Mouse (Mus musculus): ENCODE results near the gene Gm10282. TPM values are rescaled to one million over a fixed set of nuclear protein-coding genes. Genes with fewer than 3 reads are reported as not detected.

Gene Gm10282
- total RNA-seq, 2 experiments from 2014 or later: 10.9 to 15.9 TPM

DNA sequence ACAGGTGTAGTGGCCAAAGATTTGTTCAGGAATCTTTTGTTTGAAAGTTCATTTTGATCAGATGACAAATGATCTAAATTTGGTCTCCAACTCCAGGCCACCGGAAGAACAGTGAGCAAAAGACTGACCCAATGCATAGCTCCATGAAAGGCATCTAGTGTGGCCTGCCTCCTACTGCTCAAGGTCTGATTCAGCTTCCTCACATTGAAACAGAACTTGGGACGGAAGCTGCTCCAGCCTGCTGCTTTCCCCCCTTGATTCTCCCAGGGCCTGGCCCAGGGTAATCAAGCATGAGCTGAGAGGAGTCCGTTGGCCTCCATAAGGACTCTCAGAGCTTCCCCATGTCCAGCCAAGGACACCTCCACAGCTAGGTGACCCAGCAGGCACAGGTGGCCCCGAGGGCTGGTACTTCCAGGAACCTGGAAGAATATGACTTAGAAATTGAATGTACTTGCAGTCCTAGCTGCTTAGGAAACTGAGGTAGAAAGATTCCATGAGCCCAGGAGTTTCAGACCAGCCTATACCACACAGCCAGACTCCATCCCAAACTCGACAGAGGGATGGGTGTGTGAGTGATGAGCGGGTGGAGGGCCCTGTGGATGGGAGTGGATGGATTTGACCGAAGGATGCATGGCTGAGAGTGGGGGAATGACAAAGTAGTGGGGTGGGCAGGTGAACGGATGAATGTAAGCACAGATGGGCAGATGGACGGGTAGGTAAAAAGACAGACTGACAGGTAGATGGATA is 4.2 kb downstream of the Gm10282 start:
- DNase-seq (ENCODE audit: low spot score in 2 of 2): no peak

DNA sequence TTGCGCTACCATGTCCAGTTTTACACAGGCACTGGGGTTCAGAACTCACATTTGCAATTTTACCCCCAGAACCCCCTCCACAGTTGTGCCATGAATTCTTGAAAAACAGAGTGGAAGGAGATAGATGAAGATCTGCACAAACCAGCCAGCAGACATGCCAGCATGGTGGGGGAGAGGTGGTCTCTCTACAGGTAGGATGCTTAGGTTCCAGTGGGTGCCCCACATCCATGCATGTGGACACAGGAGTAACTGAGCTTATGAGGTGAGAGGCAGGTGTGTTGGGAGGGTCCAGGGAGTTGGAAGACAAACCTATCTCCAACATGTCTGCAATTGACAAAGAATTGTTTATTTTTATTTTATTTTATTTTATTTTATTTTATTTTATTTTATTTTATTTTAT is 6.1 kb downstream of the Gm10282 start:
- no peak for DNase-seq (ENCODE audit: low spot score in 2 of 2)

GRCm38 (mm10) chr8:72296561-72296960 is 8.5 kb downstream of the Gm10282 start:
- DNase-seq (ENCODE audit: low spot score in 2 of 2): no peak

DNA sequence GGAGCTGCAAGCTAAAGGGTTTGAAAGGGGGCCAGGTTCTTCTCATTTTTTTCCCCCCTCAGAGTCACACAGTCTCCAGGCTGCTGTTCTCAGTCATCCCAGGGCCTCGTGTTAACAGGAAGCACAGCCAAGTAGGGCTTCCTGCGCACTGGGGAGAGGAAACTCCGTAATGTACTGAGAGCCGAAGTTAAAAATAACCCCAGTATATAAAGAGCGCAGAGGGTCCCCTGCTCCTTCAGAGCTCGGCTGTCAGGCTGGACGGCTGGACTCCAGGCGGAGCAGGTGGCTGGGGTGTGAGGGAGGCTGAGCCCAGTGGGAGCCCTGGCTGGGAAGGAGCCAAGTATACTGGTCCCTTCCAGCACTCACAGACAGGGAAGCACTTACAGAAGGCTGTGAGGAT is 9.4 kb downstream of the Gm10282 start:
- peak; percentile 48 to 69 for DNase-seq (ENCODE audit: low spot score in 2 of 2)

- no peak for DNase-seq (ENCODE audit: low spot score in 2 of 2)
Observed at GRCm38 (mm10) chr8:72295125-72295524, 9.9 kb downstream of the Gm10282 start.

- DNase-seq (ENCODE audit: low spot score in 2 of 2): no peak
Observed at GRCm38 (mm10) chr8:72293309-72293708, 11.8 kb downstream of the Gm10282 start.

GRCm38 (mm10) chr8:72291104-72291503 is 14.0 kb downstream of the Gm10282 start:
- no peak for DNase-seq (ENCODE audit: low spot score in 2 of 2)

- DNase-seq (ENCODE audit: low spot score in 2 of 2): no peak
Observed at GRCm38 (mm10) chr8:72289051-72289450, 16.0 kb downstream of the Gm10282 start.

DNA sequence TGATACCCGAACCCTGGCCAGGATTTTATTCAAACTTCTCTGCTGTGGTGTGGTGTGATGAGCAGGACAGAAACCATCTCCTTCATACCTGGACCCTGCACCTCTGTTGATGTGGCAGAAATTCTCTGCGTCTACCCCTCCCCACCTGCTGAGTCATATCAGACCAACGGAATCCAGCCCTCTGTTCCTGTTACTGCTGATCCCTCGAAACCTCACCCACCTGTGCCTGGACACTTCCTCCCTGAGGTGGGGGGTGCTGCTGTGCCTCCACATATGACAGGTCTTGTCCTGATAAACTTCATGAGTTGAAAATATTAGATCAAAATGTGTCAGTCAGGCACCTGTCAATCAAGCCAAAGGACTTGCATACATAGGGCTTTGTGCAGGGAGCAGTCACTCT is 19.8 kb downstream of the Gm10282 start:
- DNase-seq (ENCODE audit: low spot score in 2 of 2): no peak

DNA sequence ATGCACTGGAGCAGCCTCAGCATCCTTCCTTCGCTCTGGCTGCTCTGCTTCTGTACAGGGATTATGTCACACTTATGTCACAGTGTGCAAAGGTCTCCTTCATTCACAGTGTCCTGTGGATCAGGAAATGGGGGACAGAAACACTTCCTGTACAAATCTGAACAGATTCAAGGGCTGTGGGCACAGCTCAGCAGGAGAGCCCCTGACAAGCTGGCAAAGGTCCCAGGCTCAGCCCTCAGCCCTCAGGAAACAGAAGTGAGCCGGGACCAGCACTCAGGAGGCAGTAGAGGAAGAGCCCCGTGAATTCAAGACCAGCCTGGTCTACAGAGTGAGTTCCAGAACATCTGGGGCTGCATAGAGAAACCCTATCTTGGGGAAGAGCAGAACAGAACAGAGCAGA is 23.4 kb downstream of the Gm10282 start:
- peak in 1 of 2 experiments; percentile 40 for DNase-seq (ENCODE audit: low spot score in 2 of 2)

DNA sequence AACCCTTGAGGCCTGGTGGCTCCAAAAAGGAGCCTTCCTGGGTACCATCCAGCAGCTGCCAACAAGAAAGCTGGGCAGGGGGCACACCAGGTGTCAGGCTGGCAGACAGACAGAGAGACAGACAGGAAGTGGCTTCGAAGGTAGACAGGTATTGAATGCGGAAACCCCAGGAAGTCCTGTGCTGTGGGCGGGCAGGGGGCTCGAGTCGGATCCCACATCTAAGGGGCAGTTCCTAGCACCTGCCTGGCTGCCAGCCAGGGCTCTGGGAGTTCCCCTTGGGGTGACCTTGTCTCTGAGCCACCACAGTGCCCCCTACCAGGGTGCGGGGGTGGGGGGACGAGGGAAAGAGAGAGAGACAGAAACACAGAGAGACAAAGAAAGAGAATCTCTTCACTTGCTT is 25.9 kb downstream of the Gm10282 start:
- DNase-seq (ENCODE audit: low spot score in 2 of 2): no peak

GRCm38 (mm10) chr8:72277244-72277643 is 27.8 kb downstream of the Gm10282 start:
- no peak for DNase-seq (ENCODE audit: low spot score in 2 of 2)

DNA sequence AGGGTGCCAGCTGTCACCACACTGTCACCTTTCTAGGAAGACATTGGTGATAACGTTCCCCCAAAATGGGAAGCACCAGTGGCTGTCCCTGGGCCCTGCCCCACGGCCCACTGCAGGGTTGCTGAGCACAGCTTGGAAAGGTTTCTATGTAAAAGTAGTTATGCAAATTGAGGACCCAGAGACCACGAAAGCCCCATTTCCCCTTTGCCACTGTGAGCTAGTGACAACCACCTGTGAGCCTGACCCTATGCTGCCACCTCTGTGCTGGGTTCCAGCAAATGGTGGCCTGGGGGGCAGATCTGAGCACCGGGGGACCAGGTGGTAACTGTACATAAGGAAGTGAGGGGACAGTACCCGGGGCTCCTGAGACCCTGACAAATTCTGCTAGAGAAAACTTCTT is 31.3 kb downstream of the Gm10282 start:
- no peak for DNase-seq (ENCODE audit: low spot score in 2 of 2)

- no peak for DNase-seq (ENCODE audit: low spot score in 2 of 2)
Observed at GRCm38 (mm10) chr8:72273111-72273770, 31.8 kb downstream of the Gm10282 start.

DNA sequence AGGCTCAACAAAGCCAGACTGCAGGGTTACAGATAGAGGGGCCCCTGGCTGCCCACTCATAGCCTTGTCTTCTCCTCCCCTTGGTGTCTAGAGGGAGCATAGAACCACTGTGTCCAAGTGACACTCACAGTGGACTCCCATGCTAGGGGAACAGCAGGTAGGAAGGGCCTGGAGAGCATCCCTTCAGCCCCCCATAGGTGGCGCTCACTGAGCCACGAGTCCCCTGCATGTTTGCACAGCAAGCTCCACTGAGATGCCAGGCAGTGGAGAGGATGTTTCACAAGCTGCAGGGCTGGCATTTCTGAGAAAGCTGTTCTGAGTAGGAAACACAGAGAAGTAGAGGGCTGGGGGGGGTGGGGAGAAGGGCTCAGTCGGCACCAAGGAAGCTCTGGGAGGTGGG is 32.7 kb downstream of the Gm10282 start:
- peak; percentile 65 to 75 for DNase-seq (ENCODE audit: low spot score in 2 of 2)

DNA sequence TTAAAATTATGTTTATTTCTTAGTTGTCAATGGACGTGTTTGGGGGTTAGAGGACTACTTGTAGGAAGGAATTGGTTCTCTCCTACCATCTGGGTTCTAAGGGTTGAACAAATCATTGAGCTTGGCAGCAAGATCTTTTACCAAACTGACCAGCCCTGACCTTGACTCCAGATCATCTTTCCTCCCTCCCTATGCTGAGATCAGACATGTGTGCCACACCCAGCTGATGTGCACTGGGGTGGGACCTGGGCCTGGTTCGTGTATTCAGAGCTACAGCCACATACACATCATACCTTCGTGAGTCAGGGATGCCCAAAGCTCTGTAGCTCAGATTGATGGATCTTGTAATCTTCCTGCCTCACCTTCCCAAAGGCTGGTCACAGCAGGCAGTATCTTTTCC is 33.4 kb downstream of the Gm10282 start:
- no peak for DNase-seq (ENCODE audit: low spot score in 2 of 2)

DNA sequence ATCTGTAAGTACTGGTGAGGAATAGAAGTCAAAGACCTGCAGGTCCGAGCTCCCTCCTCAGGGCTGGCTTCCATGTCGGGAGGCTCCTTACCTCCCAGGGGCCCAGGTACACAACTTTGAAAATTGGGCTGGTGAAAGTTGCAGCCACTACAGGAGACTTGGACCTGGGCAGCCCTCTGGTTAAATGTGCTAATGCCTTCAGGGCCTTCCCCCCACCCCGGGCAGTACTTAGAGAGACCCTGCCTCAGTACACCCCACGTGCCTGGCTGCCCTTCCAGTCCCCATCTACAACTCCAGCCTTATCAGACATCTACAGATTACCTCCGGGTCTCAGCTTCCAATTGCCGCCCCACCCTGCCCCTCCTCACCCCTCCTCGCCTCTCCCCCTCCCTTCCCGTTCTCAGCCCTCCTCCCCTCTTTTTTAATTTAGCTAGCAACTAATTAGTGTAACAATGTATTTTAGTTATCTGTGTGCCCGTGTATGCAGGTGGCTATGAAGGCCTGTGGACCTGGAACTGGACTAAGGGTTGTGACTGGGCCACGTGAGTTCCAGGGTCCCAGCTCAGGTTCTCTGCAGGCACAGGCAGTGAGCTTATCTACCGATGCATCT is 33.9 kb downstream of the Gm10282 start:
- DNase-seq (ENCODE audit: low spot score in 2 of 2): no peak

DNA sequence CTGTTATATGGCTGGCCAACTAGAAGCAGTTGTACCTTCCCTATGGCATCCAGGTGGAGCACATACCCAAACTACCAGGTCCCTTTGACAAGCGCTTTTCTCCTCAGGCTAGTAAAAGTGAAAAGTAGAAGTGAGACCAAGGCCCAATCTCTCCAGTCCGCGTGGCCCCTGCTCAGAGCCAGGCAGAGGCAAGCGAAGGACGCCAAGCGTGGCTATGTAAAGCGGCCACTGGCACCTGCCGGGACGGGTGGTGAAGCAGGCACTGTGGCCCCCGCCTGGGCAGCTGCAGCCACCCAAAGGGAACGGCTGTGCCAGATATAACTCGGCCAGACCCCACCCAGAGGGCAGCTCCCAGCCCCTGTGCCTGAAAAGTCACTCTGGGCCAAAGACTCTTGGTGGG is 34.5 kb downstream of the Gm10282 start:
- DNase-seq (ENCODE audit: low spot score in 2 of 2): no peak

GRCm38 (mm10) chr8:72268356-72268755 is 36.7 kb downstream of the Gm10282 start:
- peak in 1 of 2 experiments; percentile 25 for DNase-seq (ENCODE audit: low spot score in 2 of 2)

DNA sequence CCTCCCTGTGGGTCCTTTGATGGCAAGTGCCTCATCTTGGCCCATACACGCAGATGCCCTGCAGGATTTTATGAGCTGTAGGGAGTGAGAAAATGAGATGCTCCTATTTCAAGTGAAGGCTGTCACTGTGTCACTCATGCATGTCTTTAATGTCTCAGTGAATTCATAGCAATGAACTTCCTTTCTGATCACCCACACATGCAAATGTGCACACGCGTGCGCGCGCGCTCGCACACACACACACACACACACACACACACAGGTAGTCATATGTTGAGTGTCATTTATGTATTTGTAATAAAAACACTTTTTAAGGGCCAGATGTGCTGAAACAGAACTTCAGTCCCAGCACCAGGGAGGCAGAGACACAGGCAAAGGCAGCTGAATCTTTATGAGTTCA is 38.0 kb downstream of the Gm10282 start:
- no peak for DNase-seq (ENCODE audit: low spot score in 2 of 2)

GRCm38 (mm10) chr8:72266671-72267070 is 38.4 kb downstream of the Gm10282 start:
- DNase-seq (ENCODE audit: low spot score in 2 of 2): no peak

- no peak for DNase-seq (ENCODE audit: low spot score in 2 of 2)
Observed at GRCm38 (mm10) chr8:72265342-72265741, 39.7 kb downstream of the Gm10282 start.
